Mouse (Mus musculus) neural tube, embryonic 14.5 days (tissue): ENCODE measurements around the gene Naa60. TPM values are rescaled to one million over a fixed set of nuclear protein-coding genes. Genes with fewer than 3 reads are reported as not detected.

Experiments
- ATAC-seq: fragments of 200-750 bp; cut with Nextera tagmentation; 2 replicates; pipeline ENCODE4 v1.8.0; 2017; ENCODE audit warnings: low read depth, mild to moderate bottlenecking, moderate TSS enrichment, moderate library complexity
- H3K27ac ChIP-seq: fragments of 300-500 bp; sonication (generic); 2 replicates; pipeline ENCODE4 v1.5.1; 2014; ENCODE audit warnings: low read depth, mild to moderate bottlenecking, control low read depth, low read length, moderate library complexity, mixed read lengths
- H3K27me3 ChIP-seq: fragments of 300-500 bp; sonication (generic); 2 replicates; pipeline ENCODE4 v1.6.1; 2014; ENCODE audit warnings: low read length; ENCODE audit not compliant: control insufficient read depth, insufficient read depth
- H3K36me3 ChIP-seq: fragments of 300-500 bp; sonication (generic); 2 replicates; pipeline ENCODE4 v1.6.1; 2014; ENCODE audit warnings: low read length, mixed read lengths; ENCODE audit not compliant: control insufficient read depth, insufficient read depth
- H3K4me1 ChIP-seq: fragments of 300-500 bp; sonication (generic); 2 replicates; pipeline ENCODE4 v1.6.1; 2014; ENCODE audit warnings: low read length; ENCODE audit not compliant: control insufficient read depth, insufficient read depth
- H3K4me2 ChIP-seq: fragments of 300-500 bp; sonication (generic); 2 replicates; pipeline ENCODE4 v1.6.1; 2014; ENCODE audit warnings: mild to moderate bottlenecking, low read depth, low read length, control low read depth
- H3K4me3 ChIP-seq: fragments of 300-500 bp; sonication (generic); 2 replicates; pipeline ENCODE4 v1.5.1; 2014; ENCODE audit warnings: low read depth, low read length, control low read depth, mixed read lengths
- H3K9ac ChIP-seq: fragments of 300-500 bp; sonication (generic); replicated peaks from 2 replicates; pipeline ENCODE4 v1.6.1; 2014; ENCODE audit warnings: low read depth, mild to moderate bottlenecking, control low read depth, low read length, mixed read lengths
- H3K9me3 ChIP-seq: fragments of 300-500 bp; sonication (generic); 2 replicates; pipeline ENCODE4 v1.6.1; 2016; ENCODE audit warnings: low read length; ENCODE audit not compliant: control insufficient read depth
- WGBS: fragments of 180-500 bp; shearing (Covaris S2); extraction: QIAGEN DNeasy Blood & Tissue Kit; methylation state at CpG from one replicate; pipeline ENCODE4 v1.1.7; 2014; 5-methylcytosine and 5-hydroxymethylcytosine counted together
- polyA plus RNA-seq: library from polyadenylated mRNA; unstranded; fragments of >200 nt; fragmentation: Nextera tagmentation; extraction: Ambion mirVana; gene quantifications from 2 replicates; pipeline ENCODE4 v1.2.1, GENCODE M21; 2014

Naa60 gene
- polyA plus RNA-seq, 1 experiment from 2014 or later: 109 TPM

- H3K4me1 ChIP-seq: peaks cover 6% of the 10 kb centered on the region; the same call in 1 of the 2 replicates
- no peak overlapping the region for H3K27ac ChIP-seq
- no peaks in the 10 kb centered on the region for H3K27me3 ChIP-seq
- H3K4me3 ChIP-seq: no peak overlapping the region
- H3K9ac ChIP-seq: no peak overlapping the region
- H3K36me3 ChIP-seq: peaks cover 20% of the 10 kb centered on the region; the same call in 1 of the 2 replicates
- no peak for ATAC-seq
- 87% methylated on average over 2 of the region's 2 CpGs for WGBS
- H3K4me2 ChIP-seq: no peak overlapping the region
- H3K9me3 ChIP-seq: no peaks in the 10 kb centered on the region
Observed at GRCm38 (mm10) chr16:3907471-3907870, 35.3 kb downstream of the Naa60 start.

- H3K27me3 ChIP-seq: no peaks in the 10 kb centered on the region
- peak within 1 kb of the TSS; percentile 70 for H3K9ac ChIP-seq
- under 1% methylated on average over 33 of the region's 33 CpGs for WGBS
- peak within 1 kb of the TSS; percentile 57 for H3K4me3 ChIP-seq
- peaks cover 6% of the 10 kb centered on the region; the same call in 1 of the 2 replicates for H3K4me1 ChIP-seq
- peak within 1 kb of the TSS; percentile 79 for H3K4me2 ChIP-seq
- peak within 1 kb of the TSS; percentile 61 for H3K27ac ChIP-seq
- H3K9me3 ChIP-seq: no peaks in the 10 kb centered on the region
- peak; percentile 96 for ATAC-seq
- peaks cover 25% of the 10 kb centered on the region; the same call in 1 of the 2 replicates for H3K36me3 ChIP-seq
Observed at GRCm38 (mm10) chr16:3908537-3909111, 36.4 kb downstream of the Naa60 start, which contains the start of the genes 1700037C18Rik and Cluap1. Gene 1700037C18Rik, minus strand, starts transcription at chr16:3908689. Gene Cluap1, plus strand, starts transcription at chr16:3908801.

GRCm38 (mm10) chr16:3909118-3909517, 36.9 kb downstream of the Naa60 start:
- H3K27ac ChIP-seq: peak overlapping the region; percentile 61; the same call in 1 of the 2 replicates
- peak overlapping the region; percentile 57 for H3K4me3 ChIP-seq
- 8% methylated on average over 20 of the region's 20 CpGs for WGBS
- H3K36me3 ChIP-seq: peaks cover 20% of the 10 kb centered on the region; the same call in 1 of the 2 replicates
- H3K27me3 ChIP-seq: no peaks in the 10 kb centered on the region
- ATAC-seq: no peak
- no peaks in the 10 kb centered on the region for H3K9me3 ChIP-seq
- H3K4me2 ChIP-seq: peak overlapping the region; percentile 79
- peaks cover 6% of the 10 kb centered on the region; the same call in 1 of the 2 replicates for H3K4me1 ChIP-seq
- peak overlapping the region; percentile 70 for H3K9ac ChIP-seq

GRCm38 (mm10) chr16:3920756-3921155, 48.6 kb downstream of the Naa60 start:
- 84% methylated on average over 2 of the region's 2 CpGs for WGBS
- ATAC-seq: no peak
- Histone ChIP-seq H3K9me3 (no peaks in the 10 kb centered on the region), H3K27ac (no peak overlapping the region), H3K36me3 (peaks cover 54% of the 10 kb centered on the region), H3K9ac (no peak overlapping the region), H3K4me1 (no peaks in the 10 kb centered on the region), H3K4me3 (no peak overlapping the region), H3K27me3 (no peaks in the 10 kb centered on the region), H3K4me2 (no peak overlapping the region)

- ATAC-seq: no peak
- peaks cover 56% of the 10 kb centered on the region for H3K36me3 ChIP-seq
- WGBS: 91% methylated on average over 3 of the region's 3 CpGs
Observed at GRCm38 (mm10) chr16:3923515-3923914, 51.3 kb downstream of the Naa60 start.

GRCm38 (mm10) chr16:3923966-3924365, 51.8 kb downstream of the Naa60 start:
- H3K4me1 ChIP-seq: no peaks in the 10 kb centered on the region
- H3K27me3 ChIP-seq: no peaks in the 10 kb centered on the region
- ATAC-seq: no peak
- no peak overlapping the region for H3K9ac ChIP-seq
- H3K4me3 ChIP-seq: no peak overlapping the region
- H3K9me3 ChIP-seq: no peaks in the 10 kb centered on the region
- WGBS: 84% methylated on average over 4 of the region's 4 CpGs
- peaks cover 55% of the 10 kb centered on the region for H3K36me3 ChIP-seq
- H3K27ac ChIP-seq: no peak overlapping the region
- no peak overlapping the region for H3K4me2 ChIP-seq

More at GRCm38 (mm10) chr16:3923515-3923914, 51.3 kb downstream of the Naa60 start:
- no peak overlapping the region for H3K27ac ChIP-seq
- H3K27me3 ChIP-seq: no peaks in the 10 kb centered on the region
- H3K9me3 ChIP-seq: no peaks in the 10 kb centered on the region
- H3K4me3 ChIP-seq: no peak overlapping the region
- H3K9ac ChIP-seq: no peak overlapping the region
- no peak overlapping the region for H3K4me2 ChIP-seq
- no peaks in the 10 kb centered on the region for H3K4me1 ChIP-seq

GRCm38 (mm10) chr16:3928582-3928981, 56.4 kb downstream of the Naa60 start:
- no peak overlapping the region for H3K9ac ChIP-seq
- H3K4me2 ChIP-seq: no peak overlapping the region
- ATAC-seq: no peak
- H3K36me3 ChIP-seq: peaks cover 48% of the 10 kb centered on the region
- no peaks in the 10 kb centered on the region for H3K4me1 ChIP-seq
- no peaks in the 10 kb centered on the region for H3K27me3 ChIP-seq
- no peak overlapping the region for H3K27ac ChIP-seq
- no peaks in the 10 kb centered on the region for H3K9me3 ChIP-seq
- 76% methylated on average over 1 of the region's 1 CpGs for WGBS
- no peak overlapping the region for H3K4me3 ChIP-seq

GRCm38 (mm10) chr16:3929151-3929550, 57.0 kb downstream of the Naa60 start:
- H3K9ac ChIP-seq: no peak overlapping the region

GRCm38 (mm10) chr16:3933536-3933935, 61.4 kb downstream of the Naa60 start:
- H3K36me3 ChIP-seq: peaks cover 50% of the 10 kb centered on the region
- 93% methylated on average over 6 of the region's 6 CpGs for WGBS

More at GRCm38 (mm10) chr16:3929151-3929550, 57.0 kb downstream of the Naa60 start:
- no peak overlapping the region for H3K4me2 ChIP-seq
- H3K27ac ChIP-seq: no peak overlapping the region
- no peak for ATAC-seq
- WGBS: 76% methylated on average over 7 of the region's 7 CpGs
- no peaks in the 10 kb centered on the region for H3K27me3 ChIP-seq
- peaks cover 47% of the 10 kb centered on the region for H3K36me3 ChIP-seq
- H3K4me1 ChIP-seq: no peaks in the 10 kb centered on the region
- H3K9me3 ChIP-seq: no peaks in the 10 kb centered on the region
- H3K4me3 ChIP-seq: no peak overlapping the region

More at GRCm38 (mm10) chr16:3933536-3933935, 61.4 kb downstream of the Naa60 start:
- ATAC-seq: no peak
- Histone ChIP-seq H3K4me3 (no peak overlapping the region), H3K27me3 (no peaks in the 10 kb centered on the region), H3K4me1 (no peaks in the 10 kb centered on the region), H3K4me2 (no peak overlapping the region), H3K9me3 (no peaks in the 10 kb centered on the region), H3K27ac (no peak overlapping the region), H3K9ac (no peak overlapping the region)
